ENCODE assay signal across 8 mouse cellular contexts in the genomic region with DNA sequence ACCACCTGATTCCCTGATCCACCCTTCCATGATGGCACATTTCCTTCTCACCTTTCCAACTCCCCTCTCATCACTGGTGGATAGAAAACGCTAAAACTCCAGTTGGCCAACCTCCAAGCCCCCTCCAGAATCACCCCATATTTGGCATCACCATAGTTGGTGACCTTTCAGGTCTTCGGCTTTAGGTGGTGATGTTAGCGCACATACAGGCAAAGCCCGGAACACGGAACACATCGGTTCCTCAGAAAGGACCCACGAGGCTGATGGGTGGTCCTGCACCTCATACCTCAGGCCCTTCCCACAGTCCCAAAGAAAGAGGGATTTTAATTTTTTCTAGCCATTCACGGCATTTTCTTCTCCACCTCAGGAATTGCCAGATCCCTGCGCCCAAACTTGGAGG. TPM values are rescaled to one million over a fixed set of nuclear protein-coding genes. Genes with fewer than 3 reads are reported as not detected.
DNase-seq lines count a peak whose midpoint lies in the region; ATAC-seq and TF ChIP-seq lines count a peak whose summit lies in the region.

No protein-coding gene starts in this region.

- ATAC-seq in hindbrain, embryonic 15.5 days (ENCODE audit: low FRiP score, low read depth) = peak; percentile 63
- ATAC-seq in midbrain, embryonic 15.5 days (replicated peaks) = peak; percentile 52

- no peaks in the 10 kb centered on the region for H3K9me3 ChIP-seq in hindbrain, embryonic 15.5 days
- H3K9me3 ChIP-seq in midbrain, embryonic 15.5 days = no peaks in the 10 kb centered on the region

- no peaks in the 10 kb centered on the region for H3K36me3 ChIP-seq in kidney, adult 2 months (ENCODE audit: control insufficient read depth, insufficient read depth, low read length)
- H3K36me3 ChIP-seq in hindbrain, embryonic 15.5 days = no peaks in the 10 kb centered on the region
- no peaks in the 10 kb centered on the region for H3K36me3 ChIP-seq in midbrain, embryonic 15.5 days (replicated peaks)

- no peak for TF ChIP-seq CTCF in kidney, adult 2 months (conservative IDR thresholded peaks at IDR 0.05; ENCODE audit: insufficient read depth, insufficient read length, low read depth, low read length)
- TF ChIP-seq CTCF in cortical plate, adult 2 months (IDR thresholded peaks at IDR 0.05; ENCODE audit: extremely low read depth, insufficient read depth, low read length) = no peak

- H3K4me3 ChIP-seq in kidney, adult 2 months (ENCODE audit: insufficient read depth, low read depth, low read length) = 0 out of 2 replicates have a peak overlapping the region, but pooled peaks have one; percentile 65
- H3K4me3 ChIP-seq in cortical plate, adult 2 months (ENCODE audit: insufficient read depth, low read length) = peak overlapping the region; percentile 43
- H3K4me3 ChIP-seq in hindbrain, embryonic 15.5 days = peak overlapping the region; percentile 70
- H3K4me3 ChIP-seq in midbrain, embryonic 15.5 days = peak overlapping the region; percentile 61

- no peak for DNase-seq in kidney, adult 2 months
- DNase-seq in kidney, postnatal 4 days = no peak
- no peak for DNase-seq in retina, postnatal 1 day
- DNase-seq in gastrocnemius, adult 8-10 months (ENCODE audit: low spot score in 2 of 2) = no peak
- DNase-seq in left cerebral cortex, adult 8-10 months (ENCODE audit: low spot score in 2 of 2) = no peak

- no peak overlapping the region for H3K27ac ChIP-seq in kidney, adult 2 months (ENCODE audit: insufficient read depth, low read depth, low read length)
- H3K27ac ChIP-seq in cortical plate, adult 2 months (ENCODE audit: insufficient read depth, low read length) = peak overlapping the region; percentile 82
- peak overlapping the region; percentile 90 for H3K27ac ChIP-seq in hindbrain, embryonic 15.5 days (replicated peaks)
- peak overlapping the region; percentile 80 for H3K27ac ChIP-seq in midbrain, embryonic 15.5 days

- TF ChIP-seq POLR2A in kidney, adult 2 months (IDR thresholded peaks at IDR 0.05; ENCODE audit: low read depth, low read length) = no peak
- TF ChIP-seq POLR2A in cortical plate, adult 2 months (IDR thresholded peaks at IDR 0.05; ENCODE audit: extremely low read depth, insufficient read depth, low read length) = no peak

- 75% methylated on average over 9 of the region's 9 CpGs for WGBS in kidney, adult 2 months
- WGBS in hindbrain, embryonic 15.5 days = 71% methylated on average over 9 of the region's 9 CpGs
- WGBS in midbrain, embryonic 15.5 days = 72% methylated on average over 9 of the region's 9 CpGs

- peak overlapping the region; percentile 85 for H3K4me2 ChIP-seq in hindbrain, embryonic 15.5 days
- peak overlapping the region; percentile 85 for H3K4me2 ChIP-seq in midbrain, embryonic 15.5 days

- H3K9ac ChIP-seq in hindbrain, embryonic 15.5 days = peak overlapping the region; percentile 77
- peak overlapping the region; percentile 69 for H3K9ac ChIP-seq in midbrain, embryonic 15.5 days

- no peaks in the 10 kb centered on the region for H3K4me1 ChIP-seq in kidney, adult 2 months (ENCODE audit: control insufficient read depth, insufficient read depth, low read length)
- H3K4me1 ChIP-seq in cortical plate, adult 2 months (ENCODE audit: control insufficient read depth, insufficient read depth, low read length) = peaks cover 8% of the 10 kb centered on the region
- H3K4me1 ChIP-seq in hindbrain, embryonic 15.5 days (replicated peaks) = peaks cover 9% of the 10 kb centered on the region
- H3K4me1 ChIP-seq in midbrain, embryonic 15.5 days = peaks cover 11% of the 10 kb centered on the region

- H3K27me3 ChIP-seq in kidney, adult 2 months (replicated peaks; ENCODE audit: control insufficient read depth, insufficient read depth, low read length) = no peaks in the 10 kb centered on the region
- no peaks in the 10 kb centered on the region for H3K27me3 ChIP-seq in hindbrain, embryonic 15.5 days
- H3K27me3 ChIP-seq in midbrain, embryonic 15.5 days (replicated peaks) = peaks cover 16% of the 10 kb centered on the region; the same call in 1 of the 2 replicates

RNA-seq across cellular contexts. Expression of a gene that starts 0.7 kb away (rescaled TPM):
- 1.1 TPM in 2 replicates for polyA plus RNA-seq in kidney, adult 2 months (2012; rRNA removed)
- polyA plus RNA-seq in cortical plate, adult 2 months (2012; rRNA removed) = 3.3 and 3.7 TPM in 2 replicates
- 6.6 and 7.0 TPM in 2 replicates for polyA plus RNA-seq in hindbrain, embryonic 15.5 days (2015; fragmentation: Nextera tagmentation; extraction: Ambion mirVana)
- polyA plus RNA-seq in midbrain, embryonic 15.5 days (2015; fragmentation: Nextera tagmentation; extraction: Ambion mirVana) = 5.6 and 7.7 TPM in 2 replicates
- total RNA-seq in gastrocnemius, adult 8-10 months (2022) = not detected
- 1 to 10 TPM; 1.4 to 4.5 (median 2.2) TPM for total RNA-seq in left cerebral cortex, adult 8-10 months (2022)

RNA-seq across cellular contexts. Expression of a gene that starts 13.2 kb away (rescaled TPM):
- 11.0 and 12.0 TPM in 2 replicates for polyA plus RNA-seq in kidney, adult 2 months (2012; rRNA removed)
- polyA plus RNA-seq in cortical plate, adult 2 months (2012; rRNA removed) = 198 and 220 TPM in 2 replicates
- polyA plus RNA-seq in hindbrain, embryonic 15.5 days (2015; fragmentation: Nextera tagmentation; extraction: Ambion mirVana) = 29.2 and 33.5 TPM in 2 replicates
- 35.2 and 39.8 TPM in 2 replicates for polyA plus RNA-seq in midbrain, embryonic 15.5 days (2015; fragmentation: Nextera tagmentation; extraction: Ambion mirVana)
- total RNA-seq in gastrocnemius, adult 8-10 months (2022) = under 1 TPM in 3 of 4 experiments, not detected in 1; 0.04 to 0.10 (median 0.07) TPM
- total RNA-seq in left cerebral cortex, adult 8-10 months (2022) = 100 to 1,000 TPM; 453 to 534 (median 492) TPM

RNA-seq across cellular contexts. Expression of a gene that starts 58.6 kb away (rescaled TPM):
- polyA plus RNA-seq in kidney, adult 2 months (2012; rRNA removed) = 12.8 TPM in 2 replicates
- polyA plus RNA-seq in cortical plate, adult 2 months (2012; rRNA removed) = 16.0 and 17.8 TPM in 2 replicates
- polyA plus RNA-seq in hindbrain, embryonic 15.5 days (2015; fragmentation: Nextera tagmentation; extraction: Ambion mirVana) = 134 and 139 TPM in 2 replicates
- 180 and 188 TPM in 2 replicates for polyA plus RNA-seq in midbrain, embryonic 15.5 days (2015; fragmentation: Nextera tagmentation; extraction: Ambion mirVana)
- total RNA-seq in gastrocnemius, adult 8-10 months (2022) = 1 to 10 TPM; 2.0 to 2.9 (median 2.7) TPM
- total RNA-seq in left cerebral cortex, adult 8-10 months (2022) = 10 to 100 TPM; 15.0 to 17.9 (median 16.4) TPM
